Mouse (Mus musculus): Measurements from ENCODE around the gene Thpo.

Gene Thpo

DNA sequence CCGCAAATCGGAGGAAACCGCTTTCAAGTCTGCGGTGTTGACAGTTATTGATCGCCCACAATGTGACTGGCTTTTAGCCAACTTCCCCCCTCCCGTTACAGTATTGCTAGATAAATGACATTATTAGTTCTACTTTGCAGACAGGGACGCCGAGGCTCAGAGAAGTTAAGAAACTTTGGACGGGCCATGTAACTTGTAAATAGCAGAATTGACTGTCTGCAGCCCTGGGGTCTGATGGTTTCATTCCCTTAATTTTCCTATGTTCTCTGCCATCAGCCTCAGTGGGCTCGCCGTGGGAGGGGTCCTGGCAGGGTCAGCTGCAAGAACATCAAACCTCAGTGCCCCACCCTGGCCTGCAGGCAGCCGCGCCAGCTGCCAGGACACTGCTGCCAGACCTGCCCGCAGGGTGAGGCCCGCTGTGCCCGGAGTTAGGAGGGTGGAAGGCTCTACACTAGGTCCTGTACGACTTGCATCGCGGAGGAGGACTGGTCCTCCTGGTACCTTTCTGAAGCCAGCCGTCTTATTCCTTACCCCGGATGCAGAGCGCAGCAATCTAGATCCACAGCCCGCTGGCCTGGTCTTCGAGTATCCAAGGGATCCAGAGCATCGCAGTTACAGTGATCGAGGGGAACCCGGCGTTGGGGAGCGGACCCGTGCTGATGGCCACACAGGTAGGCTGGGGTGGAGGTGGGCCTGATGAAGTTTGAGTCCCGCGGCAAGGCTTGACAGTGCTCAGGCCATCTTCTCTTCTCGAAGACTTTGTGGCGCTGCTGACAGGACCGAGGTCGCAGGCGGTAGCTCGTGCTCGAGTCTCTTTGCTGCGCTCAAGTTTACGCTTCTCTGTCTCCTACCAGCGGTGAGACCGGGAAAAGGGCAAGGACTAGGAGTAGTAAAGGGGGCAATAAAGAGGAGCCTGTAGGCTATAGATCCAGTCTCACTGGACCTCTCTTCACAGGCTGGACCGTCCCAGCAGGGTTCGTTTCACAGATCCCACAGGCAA, at the start of gene Thpo:
Gene Thpo, minus strand, starts transcription at position 781 of the 1,000 bp plus-strand sequence.
- DNase-seq (ENCODE audit: low spot score) = no peak

DNA sequence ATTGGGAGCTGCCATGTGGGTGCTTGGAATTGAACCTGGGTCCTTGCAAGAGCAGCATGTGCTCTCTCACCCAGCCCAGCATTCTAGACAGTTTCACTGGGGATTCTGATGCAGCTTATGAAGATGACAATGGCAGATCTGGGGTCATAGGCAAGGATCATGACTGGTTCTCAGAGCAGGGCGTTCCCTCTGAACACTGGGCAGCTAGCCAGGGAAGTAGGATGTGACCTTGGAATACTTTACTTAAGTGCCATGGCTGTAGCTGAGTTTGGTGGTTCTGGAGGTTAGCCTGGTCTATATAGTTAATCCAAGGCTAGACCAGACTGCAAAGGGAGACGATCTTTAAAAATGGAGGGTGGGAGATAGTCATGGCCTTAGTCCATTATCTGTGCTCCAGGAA, 49.6 kb upstream of the Thpo start:
- no peak for DNase-seq (ENCODE audit: low spot score)

DNA sequence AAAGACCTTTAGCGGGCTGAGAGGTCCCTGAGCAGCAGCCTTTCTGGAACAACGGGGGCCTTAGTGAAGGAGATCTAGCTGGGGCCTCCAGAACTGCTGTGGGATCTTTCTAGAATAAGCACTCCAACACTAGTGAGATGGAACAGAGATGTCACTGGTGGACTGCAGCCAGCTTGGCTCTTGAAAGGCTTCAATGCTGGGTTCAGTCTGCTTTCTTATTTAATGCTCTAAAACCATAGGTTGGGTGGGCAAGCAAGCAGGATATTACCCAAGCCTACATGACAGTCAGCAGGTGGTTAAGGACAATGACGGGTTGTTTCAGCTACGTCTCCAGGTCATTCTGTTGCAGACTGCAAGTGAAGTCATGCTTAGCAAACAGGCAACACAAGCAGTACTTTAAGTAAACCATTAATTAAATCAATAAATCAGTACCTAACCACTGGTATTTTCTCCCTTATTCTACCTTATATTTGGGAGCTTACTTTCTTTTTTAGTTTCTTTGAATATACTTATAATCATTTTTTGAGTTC, 46.9 kb upstream of the Thpo start:
- no peak for DNase-seq (ENCODE audit: low spot score)

GRCm38 (mm10) chr16:20779846-20780245, 45.5 kb upstream of the Thpo start:
- no peak for DNase-seq (ENCODE audit: low spot score)

GRCm38 (mm10) chr16:20775021-20775420, 40.7 kb upstream of the Thpo start:
- no peak for DNase-seq (ENCODE audit: low spot score)

DNA sequence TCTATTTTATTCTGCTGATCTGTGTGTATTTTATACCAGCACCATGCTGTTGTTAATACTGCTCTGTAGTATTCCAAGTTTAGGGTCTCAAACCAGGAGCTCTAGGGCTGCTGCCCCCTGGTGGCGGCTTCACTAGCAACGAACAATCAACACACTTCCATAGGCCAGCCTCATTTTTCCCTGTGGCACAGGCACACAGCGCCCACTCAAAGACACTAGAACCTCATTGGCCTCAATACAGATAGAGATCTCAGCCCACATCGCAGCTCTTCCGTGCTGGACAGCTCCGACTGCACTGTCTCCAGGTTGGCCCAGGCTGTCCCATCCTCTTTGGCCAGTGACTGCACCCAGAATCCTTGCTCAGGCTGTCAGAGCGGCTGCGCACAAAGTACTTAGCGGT, 30.9 kb upstream of the Thpo start:
- DNase-seq (ENCODE audit: low spot score) = no peak

DNA sequence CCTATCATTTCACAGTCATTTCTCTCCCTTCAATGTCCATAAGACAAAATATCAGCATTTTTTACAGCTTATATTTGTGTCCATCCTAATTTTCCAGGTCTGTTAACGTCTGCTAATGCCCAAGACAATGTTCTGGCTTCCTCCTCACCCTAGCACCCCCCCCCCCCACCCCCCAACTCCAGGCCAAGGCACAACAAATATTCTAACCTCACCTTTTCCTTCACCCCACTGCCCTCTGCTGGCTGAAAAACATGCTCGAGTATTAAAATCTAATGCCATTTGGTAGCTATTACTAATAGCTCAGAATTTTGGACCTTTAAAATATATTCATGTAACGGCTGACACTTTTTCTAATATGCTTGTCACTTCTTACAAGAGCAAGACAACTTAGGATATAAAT, 27.4 kb upstream of the Thpo start:
- DNase-seq (ENCODE audit: low spot score) = no peak

DNA sequence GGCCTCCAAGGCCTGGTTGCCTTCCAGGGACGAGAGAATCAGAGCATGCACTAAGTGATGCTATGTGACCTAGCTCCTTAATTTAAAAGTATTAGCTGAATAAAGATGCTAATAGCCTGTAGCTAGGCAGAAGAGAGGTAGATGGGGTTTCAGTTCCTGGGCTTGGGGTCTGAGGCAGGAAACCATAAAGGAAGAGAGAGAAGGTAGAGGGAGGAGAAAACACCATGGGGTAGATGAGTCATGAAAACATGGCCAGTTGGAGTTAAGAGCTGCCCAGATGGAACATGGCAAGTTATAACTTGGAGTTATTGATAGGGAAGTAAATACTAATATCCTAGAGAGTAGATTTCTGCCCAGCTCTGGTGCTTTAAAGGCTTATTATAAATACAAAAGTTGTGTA, 23.1 kb upstream of the Thpo start:
- DNase-seq (ENCODE audit: low spot score) = no peak

DNA sequence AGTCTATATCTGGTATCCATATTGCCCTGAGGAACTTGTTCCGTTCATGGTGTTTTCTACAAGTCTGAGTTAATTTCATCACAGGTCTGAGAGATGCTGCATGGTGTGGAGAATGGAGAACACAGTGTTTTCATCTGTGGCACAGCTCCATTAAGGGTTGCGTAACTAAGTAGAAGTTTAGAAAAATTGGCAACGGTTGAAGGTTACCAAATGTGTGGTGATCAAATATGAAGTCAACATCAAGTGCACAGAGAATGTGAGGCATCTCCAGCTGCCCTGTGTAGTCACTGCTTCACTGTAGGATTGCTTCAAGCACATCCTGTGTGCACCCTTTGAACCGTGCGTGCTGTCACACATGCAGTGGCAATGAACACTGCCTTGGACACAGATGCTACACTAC, 21.7 kb upstream of the Thpo start:
- no peak for DNase-seq (ENCODE audit: low spot score)

- no peak for DNase-seq (ENCODE audit: low spot score)
Observed at GRCm38 (mm10) chr16:20750518-20750917, 16.2 kb upstream of the Thpo start.

GRCm38 (mm10) chr16:20746641-20747040, 12.3 kb upstream of the Thpo start:
- peak; percentile 71 for DNase-seq (ENCODE audit: low spot score)

GRCm38 (mm10) chr16:20739845-20740244, 5.5 kb upstream of the Thpo start:
- no peak for DNase-seq (ENCODE audit: low spot score)

GRCm38 (mm10) chr16:20736823-20737222, 2.5 kb upstream of the Thpo start:
- DNase-seq (ENCODE audit: low spot score) = no peak

DNA sequence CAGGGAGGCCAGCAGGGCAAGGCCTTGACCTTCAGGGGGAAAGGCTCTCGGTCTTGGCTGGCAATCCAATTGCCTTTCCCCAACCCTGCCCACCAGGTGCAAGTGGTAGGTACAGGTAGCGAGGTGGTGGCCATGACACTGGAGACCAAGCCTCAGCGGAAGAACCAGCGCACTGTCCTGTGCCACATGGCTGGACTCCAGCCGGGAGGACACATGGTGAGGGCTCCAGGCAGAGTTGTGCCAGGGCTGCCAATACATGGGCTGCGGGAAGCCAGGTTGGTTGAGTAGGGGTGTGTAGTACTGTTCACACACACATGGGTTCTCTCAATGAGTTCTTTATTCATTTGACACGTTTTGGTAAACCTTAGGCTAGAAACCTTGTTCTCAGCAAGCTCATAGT, 1.9 kb upstream of the Thpo start:
- no peak for DNase-seq (ENCODE audit: low spot score)

GRCm38 (mm10) chr16:20735651-20736050, 1.3 kb upstream of the Thpo start:
- DNase-seq (ENCODE audit: low spot score) = no peak

- DNase-seq (ENCODE audit: low spot score) = no peak
Observed at GRCm38 (mm10) chr16:20732925-20733730, 1.2 kb downstream of the Thpo start, which contains the start of gene Chrd. TSS of gene Chrd (plus strand) at chr16:20733127.

DNA sequence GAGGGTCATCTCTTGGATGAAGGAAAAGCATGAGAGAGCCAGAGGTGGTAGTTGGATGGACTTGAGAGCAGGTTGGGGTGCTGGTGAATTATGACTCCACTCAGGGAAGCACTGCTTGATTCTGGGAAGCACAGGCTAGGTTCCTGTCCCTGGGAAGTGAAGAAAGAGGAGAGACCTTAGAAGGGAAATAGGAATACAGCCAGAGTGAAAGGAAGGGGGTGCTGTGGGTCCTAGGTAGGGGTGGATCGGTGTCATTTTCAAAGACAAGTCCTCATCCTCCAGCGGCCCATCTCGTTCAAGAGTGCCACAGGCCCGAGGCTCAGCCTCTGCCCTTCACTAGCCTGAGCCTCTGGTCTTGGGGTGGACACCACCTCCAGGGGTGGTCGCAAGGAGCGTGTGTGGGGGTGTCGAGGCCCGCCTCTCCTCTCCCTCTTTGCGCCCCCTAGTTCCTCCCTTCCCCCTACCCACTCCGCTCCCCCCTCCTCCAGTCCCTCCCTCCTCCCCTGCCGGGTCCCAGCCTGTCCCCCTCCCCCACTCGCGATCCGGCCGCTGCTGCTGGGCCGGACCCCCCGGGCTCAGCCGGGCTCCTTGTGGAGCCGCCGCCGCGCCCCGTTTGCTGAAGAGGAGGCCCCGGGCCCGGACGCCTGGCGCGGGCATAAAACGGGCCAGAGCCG, 1.9 kb downstream of the Thpo start:
- no peak for DNase-seq (ENCODE audit: low spot score)

- no peak for DNase-seq (ENCODE audit: low spot score)
Observed at GRCm38 (mm10) chr16:20731688-20732087, 2.6 kb downstream of the Thpo start.

GRCm38 (mm10) chr16:20730293-20730711, 4.0 kb downstream of the Thpo start:
- DNase-seq (ENCODE audit: low spot score) = no peak

DNA sequence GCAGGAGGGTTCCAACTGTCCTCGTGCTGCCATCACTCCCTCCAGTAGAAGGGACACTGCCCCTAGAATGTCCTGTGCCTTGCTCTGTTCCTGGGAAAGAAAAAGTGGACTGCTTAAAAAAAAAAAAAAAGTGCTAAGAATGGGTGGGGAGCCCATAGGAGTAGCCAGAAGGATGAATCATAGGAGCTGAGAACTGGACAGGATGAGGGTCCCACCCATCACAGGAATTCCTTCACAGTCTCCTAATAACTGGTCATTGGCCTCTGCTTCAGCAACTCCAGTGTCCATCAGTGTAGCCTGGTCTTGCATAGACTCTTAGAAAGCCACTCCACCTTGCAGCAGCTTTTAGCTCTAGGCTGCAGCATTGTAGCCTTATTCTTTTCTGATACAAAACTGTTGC, 7.9 kb downstream of the Thpo start:
- no peak for DNase-seq (ENCODE audit: low spot score)

DNA sequence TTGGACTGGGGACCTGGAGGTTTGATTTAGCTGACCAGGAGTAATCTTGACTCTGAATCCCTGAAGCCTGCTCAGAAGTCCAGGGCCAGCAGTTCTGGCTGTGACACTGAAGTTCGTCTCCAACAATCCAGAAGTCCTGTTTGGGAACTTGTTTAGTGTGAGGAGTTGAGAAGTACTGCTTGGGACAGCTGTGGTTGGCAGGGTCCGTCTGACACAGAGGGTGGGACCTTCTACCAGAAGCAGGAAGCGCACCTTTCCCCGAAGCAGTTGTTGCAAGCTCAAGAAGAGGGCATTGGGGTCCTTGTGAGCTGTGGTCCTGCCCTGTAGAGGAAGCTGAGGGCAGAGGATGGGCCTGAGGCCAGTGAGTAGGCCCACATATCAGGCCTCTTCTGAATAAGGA, 8.6 kb downstream of the Thpo start:
- DNase-seq (ENCODE audit: low spot score) = no peak

GRCm38 (mm10) chr16:20725321-20725720, 9.0 kb downstream of the Thpo start:
- no peak for DNase-seq (ENCODE audit: low spot score)

Measured in left cerebral cortex, adult 11 months (tissue).